Mouse (Mus musculus) thymus, postnatal 0 days (tissue): ENCODE data around the gene Igsf23. TPM values are rescaled to one million over a fixed set of nuclear protein-coding genes. Genes with fewer than 3 reads are reported as not detected.
"Not testable (repeated sequence)": the region's sequence is repeated elsewhere in the genome, so short reads cannot be mapped to it uniquely, and the experiment has no call there.

Experiments
- DNase-seq: peaks from one replicate; pipeline ENCODE4 v3.0.0-alpha.2; 2015; ENCODE audit warnings: low spot score
- polyA plus RNA-seq: library from polyadenylated mRNA; unstranded; fragments of >200 nt; fragmentation: Nextera tagmentation; extraction: Ambion mirVana; gene quantifications from 2 replicates; pipeline ENCODE4 v1.2.1, GENCODE M21; 2015

Igsf23 gene
- 14.8 and 15.5 TPM in 2 replicates for polyA plus RNA-seq

DNA sequence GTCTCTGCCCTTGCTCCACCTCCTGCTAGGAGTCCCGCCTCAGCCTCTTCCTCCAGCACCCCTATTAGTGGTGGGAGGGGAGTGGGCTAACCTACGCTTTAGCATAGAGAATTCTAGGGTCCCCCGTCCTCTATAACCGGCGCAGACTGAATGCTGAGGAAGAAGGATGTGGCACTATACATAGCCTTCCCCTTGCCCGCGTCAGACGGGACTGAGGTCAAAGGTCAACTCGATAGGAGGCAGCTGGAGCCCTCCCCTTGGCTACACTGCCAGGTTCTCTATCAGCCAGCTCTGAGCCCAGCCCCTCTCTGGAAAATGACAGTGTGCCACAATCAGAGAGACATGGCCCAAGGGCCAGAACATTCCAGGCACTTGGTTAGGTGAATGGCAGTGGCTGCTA is at the start of gene Igsf23:
TSS of gene Igsf23 (minus strand) at position 168 of the 400 bp plus-strand sequence.
- DNase-seq: peak; percentile 51

DNA sequence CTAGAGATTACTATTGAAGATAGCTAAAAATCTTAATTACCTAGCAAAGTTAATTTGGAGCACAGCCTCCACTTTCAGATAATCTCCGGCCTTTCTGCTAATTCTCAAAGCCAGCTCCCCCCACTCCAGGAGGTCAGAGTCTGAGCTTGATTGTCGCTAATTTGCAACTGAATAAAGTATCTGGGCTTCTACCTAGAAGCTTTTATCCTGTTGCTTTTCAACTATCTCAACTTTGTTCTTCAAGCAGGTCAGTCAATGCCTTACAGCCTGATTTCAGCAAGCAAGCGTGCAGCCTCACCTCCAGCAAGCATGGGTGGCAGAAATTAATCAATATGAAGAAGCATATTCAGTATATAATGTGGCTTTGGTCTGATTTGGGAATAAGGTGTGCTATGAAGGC is 46.2 kb upstream of the Igsf23 start:
- DNase-seq: not testable (repeated sequence)

GRCm38 (mm10) chr7:19991165-19991564 is 40.6 kb upstream of the Igsf23 start, which contains the start of gene Nlrp9b:
Gene Nlrp9b, plus strand, starts transcription at chr7:19991465.
- DNase-seq: not testable (repeated sequence)

GRCm38 (mm10) chr7:19971516-19971915 is 21.0 kb upstream of the Igsf23 start:
- DNase-seq: no peak

DNA sequence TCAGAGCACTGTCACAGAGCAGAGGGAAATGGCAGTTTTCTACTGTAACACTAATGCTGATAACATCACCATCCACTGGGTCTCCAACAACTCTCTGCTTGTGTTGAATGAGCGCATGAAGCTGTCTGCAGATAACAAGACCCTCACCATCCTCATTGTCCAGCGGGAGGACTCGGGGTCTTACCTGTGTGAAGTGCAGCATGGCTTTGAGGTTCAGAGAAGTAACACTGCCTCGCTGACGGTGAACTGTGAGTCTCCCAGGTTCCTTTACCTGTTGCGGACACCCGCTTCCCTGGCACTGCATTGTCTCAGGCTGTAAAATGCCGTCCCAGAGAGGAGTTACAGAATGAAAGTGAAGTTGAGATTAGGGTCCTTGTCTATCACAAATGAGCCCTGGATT is 19.6 kb upstream of the Igsf23 start:
- DNase-seq: no peak

DNA sequence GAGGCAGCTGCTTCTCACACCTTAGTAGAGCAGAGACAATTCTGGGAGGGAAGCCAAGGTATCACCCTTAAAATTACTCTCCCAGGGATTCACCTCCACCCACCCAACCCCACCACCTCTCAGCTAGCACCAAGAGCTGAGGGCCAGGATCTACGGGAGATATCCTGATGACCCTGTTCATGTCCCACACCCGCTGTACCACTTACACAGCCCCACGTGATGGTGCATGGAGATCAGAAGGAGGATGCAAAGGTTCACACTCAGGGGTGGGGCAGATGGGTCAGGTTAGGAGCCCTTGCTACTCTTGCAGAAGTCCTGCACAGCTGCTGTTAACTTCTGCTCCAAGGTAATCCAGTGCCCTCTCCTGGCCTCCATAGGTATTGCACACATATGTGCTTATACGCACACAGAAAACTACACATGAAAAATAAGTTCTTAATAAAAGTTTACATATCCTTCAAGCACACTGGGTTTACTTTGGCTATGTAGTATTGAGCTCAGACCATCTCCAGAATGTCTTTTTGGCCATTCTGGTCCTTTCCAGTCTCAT is 19.1 kb upstream of the Igsf23 start:
- DNase-seq: no peak

GRCm38 (mm10) chr7:19969106-19969505 is 18.6 kb upstream of the Igsf23 start:
- DNase-seq: no peak

DNA sequence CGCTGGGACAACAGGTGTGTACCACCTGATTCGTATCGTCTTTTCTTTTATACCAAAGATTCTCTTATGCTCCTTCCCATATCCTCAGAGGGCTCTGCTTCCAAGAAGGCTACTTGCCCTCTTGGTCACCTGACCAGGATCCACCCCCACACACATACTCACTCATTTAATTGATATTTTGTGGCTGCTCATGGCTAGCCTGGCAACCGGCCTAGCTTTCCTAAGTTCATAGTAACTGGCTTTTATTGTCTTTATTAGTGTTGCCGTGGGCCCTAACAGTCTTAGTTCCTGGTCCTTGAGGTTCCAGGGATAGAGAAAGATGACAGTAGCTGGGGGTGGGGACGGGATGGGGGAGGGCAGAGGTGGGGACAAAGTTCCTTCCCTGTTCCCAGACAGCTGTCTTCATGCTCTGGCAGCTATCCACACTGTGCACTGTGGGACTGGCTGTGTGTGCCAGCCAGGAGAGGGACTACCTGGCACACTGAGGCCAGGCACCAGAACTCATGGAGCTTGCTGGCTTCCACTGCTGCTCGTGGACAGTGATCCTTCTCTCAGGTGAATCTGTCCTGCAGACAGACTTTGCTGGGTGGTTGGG is 14.5 kb upstream of the Igsf23 start, which contains the start of gene Ceacam20:
TSS of gene Ceacam20 (plus strand) at position 428 of the 595 bp plus-strand sequence.
- no peak for DNase-seq

GRCm38 (mm10) chr7:19962423-19962822 is 11.9 kb upstream of the Igsf23 start:
- DNase-seq: no peak

DNA sequence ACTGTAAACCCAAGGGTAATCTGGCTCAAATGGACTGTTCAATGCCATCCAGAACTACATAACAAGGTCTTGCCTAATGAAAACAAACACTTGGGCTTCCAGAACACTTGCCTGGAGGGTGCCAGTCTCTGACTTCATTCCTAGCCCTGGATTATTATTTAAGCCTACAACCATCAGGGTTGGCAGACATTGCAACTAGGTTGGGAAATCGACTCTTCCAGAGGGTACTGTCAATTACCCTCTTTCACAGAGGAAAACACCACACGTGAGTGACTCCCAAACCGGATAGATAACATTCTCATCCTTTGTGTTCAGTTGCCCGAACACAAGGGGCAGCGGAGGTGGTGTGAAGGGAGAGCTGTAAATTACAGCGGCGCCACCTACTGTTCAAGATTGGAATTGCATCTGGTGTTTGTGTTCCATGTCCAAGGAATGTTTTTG is 5.8 kb upstream of the Igsf23 start:
- DNase-seq: peak; percentile 89

- DNase-seq: peak; percentile 53
Observed at GRCm38 (mm10) chr7:19955861-19956260, 5.3 kb upstream of the Igsf23 start.

DNA sequence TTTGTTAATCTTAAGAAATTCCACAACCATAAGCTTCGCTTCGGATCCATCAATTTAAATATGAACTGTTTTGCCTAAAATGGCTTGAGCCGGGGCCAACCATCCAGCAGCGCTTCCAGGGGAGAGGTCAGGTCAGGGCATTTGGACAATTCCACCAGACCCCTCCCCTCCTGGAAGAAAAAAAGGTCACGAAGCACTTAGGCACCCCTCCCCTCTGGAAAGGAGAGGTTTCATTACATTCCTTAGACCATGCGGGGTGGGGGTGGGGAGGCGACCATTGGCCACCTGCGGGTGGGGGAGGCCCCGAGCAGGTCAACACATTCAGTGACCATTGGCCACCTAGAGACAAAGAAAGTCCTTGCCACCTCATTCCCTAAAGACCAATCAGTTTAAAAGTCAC is 2.5 kb upstream of the Igsf23 start:
- no peak for DNase-seq

DNA sequence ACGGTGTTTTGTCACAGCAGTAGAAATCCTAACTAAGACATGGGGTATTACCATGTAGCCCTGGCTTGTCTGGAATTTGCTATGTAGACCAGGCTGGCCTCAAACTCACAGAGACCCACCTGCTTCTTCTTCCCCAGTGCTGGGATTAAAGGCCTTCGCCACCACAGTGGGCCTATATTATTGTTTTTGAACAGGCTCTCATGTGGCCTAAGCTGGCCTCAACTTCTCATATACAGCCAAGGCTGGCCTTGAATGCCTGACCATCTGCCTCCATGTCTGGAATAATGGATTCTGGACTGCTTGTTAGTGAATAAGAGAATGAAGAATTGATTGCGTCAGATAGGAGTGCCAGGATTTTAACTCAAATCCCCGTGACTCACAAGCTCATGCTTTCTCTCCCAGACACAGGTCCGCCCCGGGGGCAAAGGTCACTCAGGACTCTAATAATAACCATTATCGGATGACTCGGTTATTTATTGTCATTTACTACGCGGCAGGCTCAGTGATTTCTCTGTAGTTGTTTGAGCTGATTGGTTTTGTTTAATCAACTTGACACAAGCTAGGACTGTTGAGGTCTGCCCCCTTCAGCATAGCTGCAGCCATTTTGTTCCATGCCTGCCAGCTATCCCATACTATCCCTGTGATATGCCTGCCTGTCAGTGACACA is 1.9 kb upstream of the Igsf23 start:
- no peak for DNase-seq

DNA sequence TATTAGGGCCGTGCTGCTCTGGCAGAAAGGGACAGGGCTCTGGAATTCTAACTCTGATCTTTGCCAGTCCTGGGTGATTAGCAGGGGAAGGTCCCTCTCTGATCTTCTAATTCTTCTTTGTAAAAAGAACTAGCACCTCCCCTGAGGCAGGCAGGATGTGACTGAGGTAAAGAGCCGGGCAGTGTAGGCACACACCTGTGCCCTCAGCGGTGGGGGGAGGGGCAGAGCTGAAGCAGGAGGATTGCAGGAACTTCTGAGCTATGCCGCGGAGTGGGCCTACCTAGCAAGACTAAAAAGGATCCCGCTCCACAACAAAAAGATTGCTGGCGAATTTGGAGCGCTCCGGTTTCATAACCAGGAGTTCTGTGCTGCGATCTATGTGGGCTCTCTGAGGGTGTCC is 560 bp downstream of the Igsf23 start:
- DNase-seq: peak; percentile 88

DNA sequence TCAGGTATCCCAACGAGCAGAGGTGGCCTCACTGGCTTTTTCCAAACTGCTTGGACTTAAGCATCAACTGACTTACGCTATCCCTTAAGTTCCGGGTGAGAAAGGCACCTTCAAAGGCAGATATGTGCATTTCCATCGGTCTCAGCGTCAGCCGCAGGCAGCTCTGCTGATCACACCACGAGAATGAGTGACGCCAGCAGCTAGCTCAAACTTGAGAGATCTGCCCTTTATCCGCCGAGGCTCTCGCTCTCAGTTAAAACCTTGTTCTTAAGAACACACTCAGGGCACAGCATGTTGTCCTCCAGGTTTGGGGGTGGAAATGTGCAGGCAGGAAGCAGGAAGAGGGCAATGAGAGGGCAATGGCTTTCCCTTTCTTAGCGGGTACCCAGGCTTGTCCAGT is 1.6 kb downstream of the Igsf23 start:
- peak; percentile 30 for DNase-seq

DNA sequence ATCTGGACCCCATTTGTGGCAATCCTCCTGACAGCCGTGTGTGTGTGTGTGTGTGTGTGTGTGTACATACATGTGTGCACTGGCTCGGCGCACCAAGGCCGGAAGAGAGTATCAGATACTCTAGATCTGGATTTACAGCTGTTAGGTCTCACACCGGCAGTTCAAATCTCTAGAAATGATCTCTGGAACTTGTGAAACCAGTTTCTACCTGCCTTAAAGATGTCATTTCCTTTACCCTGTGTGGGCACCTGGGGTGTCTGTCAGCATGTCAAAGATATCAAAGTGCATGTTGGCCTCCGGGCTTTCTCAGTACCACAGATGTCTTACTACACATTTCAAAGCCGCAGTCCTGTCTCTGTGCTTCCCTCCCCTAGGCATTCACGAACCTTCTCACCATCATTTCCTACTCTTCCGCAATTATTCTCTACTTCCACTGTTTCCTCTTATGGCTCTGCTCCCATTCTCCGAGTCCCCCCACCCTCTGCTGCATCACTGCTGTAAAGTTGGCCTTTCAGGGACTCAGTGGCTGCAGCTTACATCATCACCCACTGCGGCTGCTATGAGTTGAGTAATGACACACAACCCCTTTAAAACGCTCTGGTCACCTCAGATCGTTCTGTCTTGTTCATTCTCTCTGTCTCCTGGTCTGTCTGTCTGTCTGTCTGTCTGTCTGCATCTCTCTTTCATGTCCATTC is 4.6 kb downstream of the Igsf23 start:
- peak; percentile 91 for DNase-seq

- DNase-seq: peak; percentile 37
Observed at GRCm38 (mm10) chr7:19945201-19945600, 5.4 kb downstream of the Igsf23 start.

- DNase-seq: no peak
Observed at GRCm38 (mm10) chr7:19944709-19945108, 5.8 kb downstream of the Igsf23 start.

DNA sequence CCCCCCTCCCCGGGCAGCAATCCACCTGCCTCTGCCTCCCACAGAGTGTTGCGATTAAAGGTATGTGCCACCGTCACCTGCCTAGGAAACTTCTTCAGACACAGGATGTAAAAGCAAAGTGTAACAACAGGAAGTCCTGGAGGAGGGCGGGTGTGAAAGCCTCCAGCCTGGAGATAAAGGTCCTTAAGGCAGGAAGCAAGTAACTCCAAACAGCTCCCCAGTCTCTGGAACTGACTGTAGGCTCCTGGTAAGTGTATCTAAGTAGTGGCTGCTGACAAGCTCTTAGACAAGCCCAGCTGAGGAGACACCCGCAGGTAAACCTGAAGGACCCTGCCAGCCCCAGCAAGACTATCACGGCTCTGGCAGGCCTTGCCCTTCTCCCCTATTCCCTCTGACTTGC is 10.3 kb downstream of the Igsf23 start:
- peak; percentile 84 for DNase-seq

- DNase-seq: peak; percentile 77
Observed at GRCm38 (mm10) chr7:19939555-19940235, 10.9 kb downstream of the Igsf23 start.

- DNase-seq: no peak
Observed at GRCm38 (mm10) chr7:19937229-19937821, 13.2 kb downstream of the Igsf23 start.
